Mouse (Mus musculus): ENCODE results near the gene D6Wsu163e.

- TF ChIP-seq HCFC1 (IDR thresholded peaks at IDR 0.05; ENCODE audit: borderline replicate concordance, insufficient read depth, low read length), result no peak
- no peak for TF ChIP-seq CHD2 (IDR thresholded peaks at IDR 0.05; ENCODE audit: low read depth, low read length)
- TF ChIP-seq ZNF384 (IDR thresholded peaks at IDR 0.05; ENCODE audit: low read depth, low read length), result no peak
Observed at GRCm38 (mm10) chr6:126948336-126948735, 8.6 kb downstream of the D6Wsu163e start.
